Mouse (Mus musculus): ENCODE measurements around the gene Tmc7. TPM values are rescaled to one million over a fixed set of nuclear protein-coding genes. Genes with fewer than 3 reads are reported as not detected.

Tmc7 gene
- polyA plus RNA-seq, 1 experiment from 2014 or later, result 0.33 TPM

GRCm38 (mm10) chr7:118502333-118502732 lies 82.2 kb downstream of the Tmc7 start:
- no peaks in the 10 kb centered on the region for H3K36me3 ChIP-seq (replicated peaks; ENCODE audit: insufficient read depth, low read length)
- TF ChIP-seq EP300 (IDR thresholded peaks at IDR 0.05; ENCODE audit: low read depth) (no peak), CTCF (IDR thresholded peaks at IDR 0.05; ENCODE audit: low read depth) (no peak)
- ATAC-seq (no peak), DNase-seq (no peak)
- 78% methylated on average over 8 of the region's 8 CpGs for WGBS (ENCODE audit: insufficient replicate concordance)
- no peaks in the 10 kb centered on the region for H3K9me3 ChIP-seq (ENCODE audit: low read length)
- no peak overlapping the region for H3K4me2 ChIP-seq (ENCODE audit: low read depth, low read length)
- no peak overlapping the region for H3K27ac ChIP-seq (ENCODE audit: low read depth)
- no peaks in the 10 kb centered on the region for H3K27me3 ChIP-seq (ENCODE audit: insufficient read depth, low read length)
- H3K9ac ChIP-seq (replicated peaks), result no peak overlapping the region
- no peak overlapping the region for H3K4me3 ChIP-seq (ENCODE audit: low read depth, low read length)
- H3K4me1 ChIP-seq (ENCODE audit: insufficient read depth), result no peaks in the 10 kb centered on the region

- Histone ChIP-seq H3K4me3 (ENCODE audit: low read depth, low read length) (no peak overlapping the region), H3K27ac (ENCODE audit: low read depth) (no peak overlapping the region), H3K4me1 (ENCODE audit: insufficient read depth) (0 out of 2 replicates have a peak, but pooled peaks cover under 1% of the 10 kb centered on the region), H3K27me3 (ENCODE audit: insufficient read depth, low read length) (no peaks in the 10 kb centered on the region), H3K4me2 (ENCODE audit: low read depth, low read length) (no peak overlapping the region), H3K36me3 (replicated peaks; ENCODE audit: insufficient read depth, low read length) (no peaks in the 10 kb centered on the region), H3K9ac (replicated peaks) (no peak overlapping the region), H3K9me3 (ENCODE audit: low read length) (no peaks in the 10 kb centered on the region)
- TF ChIP-seq EP300 (IDR thresholded peaks at IDR 0.05; ENCODE audit: low read depth) (no peak), CTCF (IDR thresholded peaks at IDR 0.05; ENCODE audit: low read depth) (no peak)
- DNase-seq (no peak), ATAC-seq (no peak)
- WGBS (ENCODE audit: insufficient replicate concordance), result 50% methylated on average over 7 of the region's 7 CpGs
Measured at GRCm38 (mm10) chr7:118499784-118500435, 84.6 kb downstream of the Tmc7 start.

- no peaks in the 10 kb centered on the region for H3K36me3 ChIP-seq (replicated peaks; ENCODE audit: insufficient read depth, low read length)
- no peak overlapping the region for H3K27ac ChIP-seq (ENCODE audit: low read depth)
- no peak overlapping the region for H3K9ac ChIP-seq (replicated peaks)
- DNase-seq (no peak), ATAC-seq (no peak)
- 59% methylated on average over 12 of the region's 12 CpGs for WGBS (ENCODE audit: insufficient replicate concordance)
- no peaks in the 10 kb centered on the region for H3K27me3 ChIP-seq (ENCODE audit: insufficient read depth, low read length)
- no peaks in the 10 kb centered on the region for H3K9me3 ChIP-seq (ENCODE audit: low read length)
- TF ChIP-seq EP300 (IDR thresholded peaks at IDR 0.05; ENCODE audit: low read depth), result no peak
- TF ChIP-seq CTCF (IDR thresholded peaks at IDR 0.05; ENCODE audit: low read depth), result no peak
- 0 out of 2 replicates have a peak, but pooled peaks cover 3% of the 10 kb centered on the region for H3K4me1 ChIP-seq (ENCODE audit: insufficient read depth)
- no peak overlapping the region for H3K4me3 ChIP-seq (ENCODE audit: low read depth, low read length)
- no peak overlapping the region for H3K4me2 ChIP-seq (ENCODE audit: low read depth, low read length)
Measured at GRCm38 (mm10) chr7:118498984-118499783, 85.4 kb downstream of the Tmc7 start.

GRCm38 (mm10) chr7:118494892-118495579 lies 89.5 kb downstream of the Tmc7 start:
- DNase-seq, result no peak
- H3K4me1 ChIP-seq (ENCODE audit: insufficient read depth), result peaks cover 21% of the 10 kb centered on the region
- TF ChIP-seq CTCF (IDR thresholded peaks at IDR 0.05; ENCODE audit: low read depth) (no peak), EP300 (IDR thresholded peaks at IDR 0.05; ENCODE audit: low read depth) (peak; percentile 32; the same call in 1 of the 2 replicates)
- no peaks in the 10 kb centered on the region for H3K9me3 ChIP-seq (ENCODE audit: low read length)
- peak; percentile 69 for ATAC-seq
- 0 out of 2 replicates have a peak, but pooled peaks cover under 1% of the 10 kb centered on the region for H3K36me3 ChIP-seq (replicated peaks; ENCODE audit: insufficient read depth, low read length)
- no peak overlapping the region for H3K9ac ChIP-seq (replicated peaks)
- 60% methylated on average over 4 of the region's 4 CpGs for WGBS (ENCODE audit: insufficient replicate concordance)
- no peak overlapping the region for H3K27ac ChIP-seq (ENCODE audit: low read depth)
- no peak overlapping the region for H3K4me2 ChIP-seq (ENCODE audit: low read depth, low read length)
- H3K27me3 ChIP-seq (ENCODE audit: insufficient read depth, low read length), result no peaks in the 10 kb centered on the region
- no peak overlapping the region for H3K4me3 ChIP-seq (ENCODE audit: low read depth, low read length)

- no peak for ATAC-seq
Measured at GRCm38 (mm10) chr7:118493892-118494291, 90.6 kb downstream of the Tmc7 start.

More at GRCm38 (mm10) chr7:118493892-118494291, 90.6 kb downstream of the Tmc7 start:
- WGBS (ENCODE audit: insufficient replicate concordance), result 88% methylated on average over 9 of the region's 9 CpGs
- 0 out of 2 replicates have a peak, but pooled peaks cover 4% of the 10 kb centered on the region for H3K36me3 ChIP-seq (replicated peaks; ENCODE audit: insufficient read depth, low read length)
- H3K4me1 ChIP-seq (ENCODE audit: insufficient read depth), result peaks cover 30% of the 10 kb centered on the region
- no peak for DNase-seq
- H3K4me3 ChIP-seq (ENCODE audit: low read depth, low read length), result no peak overlapping the region
- H3K27ac ChIP-seq (ENCODE audit: low read depth), result no peak overlapping the region
- H3K27me3 ChIP-seq (ENCODE audit: insufficient read depth, low read length), result no peaks in the 10 kb centered on the region
- no peaks in the 10 kb centered on the region for H3K9me3 ChIP-seq (ENCODE audit: low read length)
- no peak for TF ChIP-seq CTCF (IDR thresholded peaks at IDR 0.05; ENCODE audit: low read depth)
- TF ChIP-seq EP300 (IDR thresholded peaks at IDR 0.05; ENCODE audit: low read depth), result no peak
- no peak overlapping the region for H3K4me2 ChIP-seq (ENCODE audit: low read depth, low read length)
- H3K9ac ChIP-seq (replicated peaks), result no peak overlapping the region
